Mouse (Mus musculus): ENCODE measurements at regions not wholly inside any gene's neighbourhood (a gene's known extent, or its start where the extent isn't known, plus 50 kb on each side); places are given as distances from the start of the nearest gene placed in this dataset.

- TF ChIP-seq GATA1 (IDR thresholded peaks at IDR 0.05; ENCODE audit: low read length) (no peak), TAL1 (IDR thresholded peaks at IDR 0.05; ENCODE audit: low read length) (no peak)
Measured at GRCm38 (mm10) chr14:48593363-48593762, 80.3 kb downstream of the Otx2 start.

All from erythroblast, embryonic 14.5 days (primary cell).